Mouse (Mus musculus): ENCODE measurements around the gene Setd1a.

GRCm38 (mm10) chr7:127808821-127809220 is 32.4 kb downstream of the Setd1a start:
- no peak for TF ChIP-seq CTCF (IDR thresholded peaks at IDR 0.05; ENCODE audit: borderline replicate concordance, control insufficient read depth, extremely low read depth, insufficient read depth, low read length, poor library complexity)
- TF ChIP-seq POLR2A (IDR thresholded peaks at IDR 0.05; ENCODE audit: control insufficient read depth, extremely low read depth, insufficient read depth, low read length, poor library complexity) = no peak

Measured in thymus, adult 2 months (tissue).